Mouse (Mus musculus) MEL (cell line): ENCODE measurements at regions not wholly inside any gene's neighbourhood (a gene's known extent, or its start where the extent isn't known, plus 50 kb on each side); places are given as distances from the start of the nearest gene placed in this dataset.

Experiments used
- DNase-seq: peaks from one replicate; pipeline ENCODE4 v3.0.0; 2011; ENCODE audit warnings: low read depth, low spot score
- H3K27ac ChIP-seq: 2 replicates; pipeline ENCODE4 v1.5.1; 2012; ENCODE audit warnings: low read depth, mild to moderate bottlenecking, control low read depth, low read length, moderate library complexity; ENCODE audit not compliant: control insufficient read depth
- H3K27me3 ChIP-seq, 2 experiments: fragments of 150-350 bp in 1 of 2; sonication (generic) in 1 of 2; 2 replicates each; pipeline ENCODE4 v1.6.1; 2012; ENCODE audit warnings: low read length in 2 of 2, mild to moderate bottlenecking in 2 of 2, improper control_type of control experiment in 1 of 2, moderate library complexity in 1 of 2; ENCODE audit not compliant: insufficient read depth in 2 of 2, control insufficient read depth in 1 of 2
- H3K36me3 ChIP-seq, 2 experiments: 2 replicates each; pipeline ENCODE4 v1.6.1; 2012 to 2014; ENCODE audit warnings: low read length in 2 of 2, improper control_type of control experiment in 1 of 2, inconsistent platforms in 1 of 2, mild to moderate bottlenecking in 1 of 2; ENCODE audit not compliant: insufficient read depth in 2 of 2, control insufficient read depth in 1 of 2
- H3K4me1 ChIP-seq, 2 experiments: fragments of 150-350 bp in 1 of 2; sonication (generic) in 1 of 2; 2 replicates each; pipeline ENCODE4 v1.6.1; 2012; ENCODE audit warnings: low read length in 2 of 2, improper control_type of control experiment in 1 of 2, mild to moderate bottlenecking in 1 of 2; ENCODE audit not compliant: insufficient read depth in 2 of 2, control insufficient read depth in 1 of 2
- H3K4me3 ChIP-seq, 2 experiments: fragments of 150-350 bp in 1 of 2; sonication (generic) in 1 of 2; 2 replicates each; pipeline ENCODE4 v1.5.1; 2012; ENCODE audit warnings: low read depth in 2 of 2, low read length in 2 of 2, mild to moderate bottlenecking in 2 of 2, moderate library complexity in 2 of 2, control low read depth in 1 of 2, improper control_type of control experiment in 1 of 2; ENCODE audit not compliant: control insufficient read depth in 1 of 2, insufficient read depth in 1 of 2
- H3K79me2 ChIP-seq: 2 replicates; pipeline ENCODE4 v1.6.1; 2012; ENCODE audit warnings: mild to moderate bottlenecking, low read length, moderate library complexity; ENCODE audit not compliant: control insufficient read depth, poor library complexity, insufficient read depth
- H3K9ac ChIP-seq: 2 replicates; pipeline ENCODE4 v1.6.1; 2012; ENCODE audit warnings: low read depth, mild to moderate bottlenecking, control low read depth, low read length, moderate library complexity; ENCODE audit not compliant: control insufficient read depth, poor library complexity, severe bottlenecking
- H3K9me3 ChIP-seq: fragments of 150-350 bp; sonication (generic); replicated peaks from 2 replicates; pipeline ENCODE4 v1.6.1; 2012; ENCODE audit warnings: mild to moderate bottlenecking, low read length, improper control_type of control experiment, moderate library complexity; ENCODE audit not compliant: insufficient read depth
- BHLHE40 ChIP-seq: IDR thresholded peaks from 2 replicates; pipeline ENCODE4 v1.6.1; 2012; ENCODE audit warnings: low read depth, mild to moderate bottlenecking, inconsistent platforms, low read length, improper control_type of control experiment, borderline replicate concordance
- CHD1 ChIP-seq: IDR thresholded peaks from 2 replicates; pipeline ENCODE4 v1.6.1; 2012; ENCODE audit warnings: low read depth, mild to moderate bottlenecking, inconsistent platforms, low read length, improper control_type of control experiment
- CHD2 ChIP-seq: IDR thresholded peaks from 2 replicates; pipeline ENCODE4 v1.6.1; 2011; ENCODE audit warnings: low read length, improper control_type of control experiment
- CTCF ChIP-seq, 3 experiments: IDR thresholded peaks in 2 of 3; conservative IDR thresholded peaks in 1 of 3; 2 replicates each; pipeline ENCODE4 v1.5.1; 2011 to 2012; ENCODE audit warnings: low read length in 3 of 3, low read depth in 2 of 3, mild to moderate bottlenecking in 2 of 3, improper control_type of control experiment in 1 of 3, inconsistent platforms in 1 of 3, mixed read lengths in 1 of 3, moderate library complexity in 1 of 3; ENCODE audit not compliant: control insufficient read depth in 1 of 3, insufficient read depth in 1 of 3, poor library complexity in 1 of 3, severe bottlenecking in 1 of 3
- ETS1 ChIP-seq: IDR thresholded peaks from 2 replicates; pipeline ENCODE4 v1.6.1; 2012; ENCODE audit warnings: low read depth, mild to moderate bottlenecking, inconsistent platforms, low read length, improper control_type of control experiment, moderate library complexity
- GABPA ChIP-seq: IDR thresholded peaks from 2 replicates; pipeline ENCODE4 v1.6.1; 2012; ENCODE audit warnings: low read depth, mild to moderate bottlenecking, inconsistent platforms, low read length, improper control_type of control experiment, moderate library complexity
- GATA1 ChIP-seq: IDR thresholded peaks from 2 replicates; pipeline ENCODE4 v1.6.1; 2011; ENCODE audit warnings: low read depth, low read length, improper control_type of control experiment
- HCFC1 ChIP-seq: IDR thresholded peaks from 2 replicates; pipeline ENCODE4 v1.6.1; 2012; ENCODE audit warnings: low read depth, mild to moderate bottlenecking, inconsistent platforms, low read length, improper control_type of control experiment, moderate library complexity
- JUND ChIP-seq: IDR thresholded peaks from 2 replicates; pipeline ENCODE4 v1.6.1; 2011; ENCODE audit warnings: low read depth, mild to moderate bottlenecking, improper control_type of control experiment, low read length
- MYB ChIP-seq: IDR thresholded peaks from 2 replicates; pipeline ENCODE4 v1.6.1; 2011; ENCODE audit warnings: mild to moderate bottlenecking, low read depth, low read length, improper control_type of control experiment
- MYC ChIP-seq: IDR thresholded peaks from 2 replicates; pipeline ENCODE4 v1.6.1; 2011; ENCODE audit warnings: low read depth, mild to moderate bottlenecking, low read length, improper control_type of control experiment, moderate library complexity
- NELFE ChIP-seq: IDR thresholded peaks from 2 replicates; pipeline ENCODE4 v1.6.1; 2011; ENCODE audit warnings: low read depth, low read length, improper control_type of control experiment
- POLR2A ChIP-seq, 2 experiments: IDR thresholded peaks; 2 replicates each; pipeline ENCODE4 v1.6.1; 2011 to 2012; ENCODE audit warnings: low read length in 2 of 2, mild to moderate bottlenecking in 2 of 2, control low read depth in 1 of 2, improper control_type of control experiment in 1 of 2, low read depth in 1 of 2, moderate library complexity in 1 of 2; ENCODE audit not compliant: control insufficient read depth in 1 of 2, insufficient read depth in 1 of 2, poor library complexity in 1 of 2
- RAD21 ChIP-seq: IDR thresholded peaks from 2 replicates; pipeline ENCODE4 v1.6.1; 2011; ENCODE audit warnings: mild to moderate bottlenecking, low read depth, low read length, improper control_type of control experiment
- TBP ChIP-seq: IDR thresholded peaks from 2 replicates; pipeline ENCODE4 v1.8.0; 2011; ENCODE audit warnings: low read depth, low read length, improper control_type of control experiment
- TCF12 ChIP-seq: IDR thresholded peaks from 2 replicates; pipeline ENCODE4 v1.6.1; 2014; ENCODE audit warnings: low read depth, mild to moderate bottlenecking, inconsistent platforms, low read length, improper control_type of control experiment, moderate library complexity
- UBTF ChIP-seq: IDR thresholded peaks from 2 replicates; pipeline ENCODE4 v1.6.1; 2012; ENCODE audit warnings: low read depth, mild to moderate bottlenecking, inconsistent platforms, low read length, improper control_type of control experiment, moderate library complexity, borderline replicate concordance; ENCODE audit not compliant: insufficient read depth
- USF1 ChIP-seq: IDR thresholded peaks from 2 replicates; pipeline ENCODE4 v1.6.1; 2014; ENCODE audit warnings: low read depth, mild to moderate bottlenecking, inconsistent platforms, low read length, improper control_type of control experiment, moderate library complexity
- USF2 ChIP-seq, 2 experiments: IDR thresholded peaks; 2 replicates each; pipeline ENCODE4 v1.6.1; 2011 to 2012; ENCODE audit warnings: improper control_type of control experiment in 2 of 2, low read length in 2 of 2, borderline replicate concordance in 1 of 2, inconsistent platforms in 1 of 2, low read depth in 1 of 2, mild to moderate bottlenecking in 1 of 2; ENCODE audit not compliant: insufficient read depth in 1 of 2
- ZC3H11A ChIP-seq: IDR thresholded peaks from 2 replicates; pipeline ENCODE4 v1.6.1; 2012; ENCODE audit warnings: low read depth, mild to moderate bottlenecking, inconsistent platforms, low read length, improper control_type of control experiment
- ZKSCAN1 ChIP-seq: IDR thresholded peaks from 2 replicates; pipeline ENCODE4 v1.6.1; 2012; ENCODE audit warnings: low read depth, mild to moderate bottlenecking, inconsistent platforms, low read length, improper control_type of control experiment, moderate library complexity
- ZMIZ1 ChIP-seq: IDR thresholded peaks from 2 replicates; pipeline ENCODE4 v1.6.1; 2012; ENCODE audit warnings: low read depth, mild to moderate bottlenecking, inconsistent platforms, low read length, improper control_type of control experiment, moderate library complexity
- ZNF384 ChIP-seq: IDR thresholded peaks from 2 replicates; pipeline ENCODE4 v1.6.1; 2012; ENCODE audit warnings: low read depth, mild to moderate bottlenecking, inconsistent platforms, low read length, improper control_type of control experiment

- H3K27me3 ChIP-seq, result peaks cover 8 to 16% of the 10 kb centered on the region in 2 experiments
- TF ChIP-seq ZMIZ1 (no peak), ZC3H11A (no peak), MYC (no peak), ETS1 (no peak), MYB (no peak), CHD2 (no peak), TBP (no peak), GATA1 (no peak), JUND (no peak), BHLHE40 (no peak), RAD21 (no peak)
- TF ChIP-seq, all 39 proteins: peak for 0
- no peak overlapping the region for H3K9ac ChIP-seq
- no peaks in the 10 kb centered on the region for H3K79me2 ChIP-seq
- no peak overlapping the region for H3K27ac ChIP-seq
- no peak overlapping the region for H3K4me3 ChIP-seq
- H3K36me3 ChIP-seq, result no peaks in the 10 kb centered on the region
- H3K4me1 ChIP-seq, result no peaks in the 10 kb centered on the region
- DNase-seq, result no peak
- no peaks in the 10 kb centered on the region for H3K9me3 ChIP-seq
These were observed 71.9 kb upstream of the Cerkl start for GRCm38 (mm10) chr2:79528347-79528990.

GRCm38 (mm10) chr2:79529185-79529584 is 72.6 kb upstream of the Cerkl start:
- Histone ChIP-seq H3K4me3 (no peak overlapping the region), H3K27me3 (peaks cover 8 to 16% of the 10 kb centered on the region in 2 experiments), H3K79me2 (no peaks in the 10 kb centered on the region), H3K9me3 (no peaks in the 10 kb centered on the region), H3K27ac (no peak overlapping the region)
- no peak for DNase-seq
- no peak for TF ChIP-seq CTCF (IDR thresholded peaks at IDR 0.05 in 2 of 3, conservative IDR thresholded peaks at IDR 0.05 in 1 of 3; ENCODE audit: control insufficient read depth in 1 of 3, insufficient read depth in 1 of 3, low read depth in 2 of 3, low read length in 3 of 3, poor library complexity in 1 of 3, severe bottlenecking in 1 of 3)
- TF ChIP-seq JUND, result no peak
- no peak for TF ChIP-seq USF1
- no peak for TF ChIP-seq POLR2A (IDR thresholded peaks at IDR 0.05; ENCODE audit: control insufficient read depth in 1 of 2, insufficient read depth in 1 of 2, low read depth in 1 of 2, low read length in 2 of 2, poor library complexity in 1 of 2)
- no peak for TF ChIP-seq CHD1
- TF ChIP-seq BHLHE40, result no peak
- no peak for TF ChIP-seq NELFE
- no peak for TF ChIP-seq TBP
- TF ChIP-seq UBTF, result no peak
- no peak for TF ChIP-seq ZNF384
- TF ChIP-seq HCFC1, result no peak
- TF ChIP-seq USF2 (IDR thresholded peaks at IDR 0.05; ENCODE audit: borderline replicate concordance in 1 of 2, insufficient read depth in 1 of 2, low read depth in 1 of 2, low read length in 2 of 2), result no peak
- TF ChIP-seq TCF12, result no peak
- TF ChIP-seq GABPA, result no peak
- no peak for TF ChIP-seq ZKSCAN1
- TF ChIP-seq, all 39 proteins: peak for 0
- H3K9ac ChIP-seq, result no peak overlapping the region
- no peaks in the 10 kb centered on the region for H3K4me1 ChIP-seq
- H3K36me3 ChIP-seq, result no peaks in the 10 kb centered on the region
